Mouse (Mus musculus): Measurements from ENCODE around the gene Iapp. TPM values are rescaled to one million over a fixed set of nuclear protein-coding genes. Genes with fewer than 3 reads are reported as not detected.
"Not testable (repeated sequence)": the region's sequence is repeated elsewhere in the genome, so short reads cannot be mapped to it uniquely, and the experiment has no call there.

Gene Iapp
- polyA plus RNA-seq (2015; fragmentation: Nextera tagmentation; extraction: Ambion mirVana): 2.0 TPM in 1 of 2 replicates, not detected in the other

GRCm38 (mm10) chr6:142298098-142298497 is at the start of gene Iapp:
TSS of gene Iapp (plus strand) at chr6:142298423.
- no peaks in the 10 kb centered on the region for H3K27me3 ChIP-seq (ENCODE audit: control insufficient read depth, insufficient read depth, low read depth, low read length)
- no peak within 1 kb of the TSS for H3K27ac ChIP-seq (ENCODE audit: low read length)
- H3K9ac ChIP-seq (ENCODE audit: low read depth, low read length): no peak within 1 kb of the TSS
- 50% methylated on average over 4 of the region's 4 CpGs for WGBS (ENCODE audit: insufficient replicate concordance)
- H3K4me3 ChIP-seq (ENCODE audit: low read depth, low read length): no peak within 1 kb of the TSS
- H3K36me3 ChIP-seq (ENCODE audit: control insufficient read depth, insufficient read depth): no peaks in the 10 kb centered on the region
- no peak for ATAC-seq (ENCODE audit: low read depth)
- H3K4me1 ChIP-seq (ENCODE audit: control insufficient read depth, low read depth, low read length): no peaks in the 10 kb centered on the region
- H3K9me3 ChIP-seq (replicated peaks; ENCODE audit: control insufficient read depth, low read length): no peaks in the 10 kb centered on the region
- no peak within 1 kb of the TSS for H3K4me2 ChIP-seq (ENCODE audit: low read depth, low read length)

DNA sequence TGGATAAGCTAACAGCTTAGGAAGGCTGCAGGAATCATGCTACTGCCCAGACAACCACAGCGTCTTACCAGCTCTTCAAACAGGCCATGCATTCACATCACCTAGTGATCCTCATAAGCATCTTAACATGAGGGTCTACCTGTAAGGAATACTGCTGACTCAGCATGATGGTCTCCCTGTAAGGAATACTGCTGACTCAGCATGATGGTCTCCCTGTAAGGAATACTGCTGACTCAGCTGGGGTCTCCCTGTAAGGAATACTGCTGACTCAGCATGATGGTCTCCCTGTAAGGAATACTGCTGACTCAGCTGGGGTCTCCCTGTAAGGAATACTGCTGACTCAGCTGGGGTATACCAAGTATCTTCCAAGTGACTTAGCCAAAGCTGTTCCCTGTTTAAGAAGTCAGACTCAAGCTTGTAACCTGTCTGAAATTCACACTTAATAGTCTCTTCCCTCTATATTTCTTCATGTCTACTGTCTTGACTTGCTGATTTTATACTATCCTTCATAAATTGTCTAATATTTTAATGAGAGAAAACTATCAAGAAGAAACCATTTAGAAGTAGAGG is 47.4 kb upstream of the Iapp start:
- H3K4me3 ChIP-seq (ENCODE audit: low read depth, low read length); H3K36me3 ChIP-seq (ENCODE audit: control insufficient read depth, insufficient read depth); H3K4me2 ChIP-seq (ENCODE audit: low read depth, low read length); H3K4me1 ChIP-seq (ENCODE audit: control insufficient read depth, low read depth, low read length); H3K9me3 ChIP-seq (replicated peaks; ENCODE audit: control insufficient read depth, low read length); H3K9ac ChIP-seq (ENCODE audit: low read depth, low read length); ATAC-seq (ENCODE audit: low read depth); H3K27ac ChIP-seq (ENCODE audit: low read length); H3K27me3 ChIP-seq (ENCODE audit: control insufficient read depth, insufficient read depth, low read depth, low read length): not testable (repeated sequence)
- WGBS (ENCODE audit: insufficient replicate concordance): 46% methylated on average over 1 of the region's 1 CpGs

DNA sequence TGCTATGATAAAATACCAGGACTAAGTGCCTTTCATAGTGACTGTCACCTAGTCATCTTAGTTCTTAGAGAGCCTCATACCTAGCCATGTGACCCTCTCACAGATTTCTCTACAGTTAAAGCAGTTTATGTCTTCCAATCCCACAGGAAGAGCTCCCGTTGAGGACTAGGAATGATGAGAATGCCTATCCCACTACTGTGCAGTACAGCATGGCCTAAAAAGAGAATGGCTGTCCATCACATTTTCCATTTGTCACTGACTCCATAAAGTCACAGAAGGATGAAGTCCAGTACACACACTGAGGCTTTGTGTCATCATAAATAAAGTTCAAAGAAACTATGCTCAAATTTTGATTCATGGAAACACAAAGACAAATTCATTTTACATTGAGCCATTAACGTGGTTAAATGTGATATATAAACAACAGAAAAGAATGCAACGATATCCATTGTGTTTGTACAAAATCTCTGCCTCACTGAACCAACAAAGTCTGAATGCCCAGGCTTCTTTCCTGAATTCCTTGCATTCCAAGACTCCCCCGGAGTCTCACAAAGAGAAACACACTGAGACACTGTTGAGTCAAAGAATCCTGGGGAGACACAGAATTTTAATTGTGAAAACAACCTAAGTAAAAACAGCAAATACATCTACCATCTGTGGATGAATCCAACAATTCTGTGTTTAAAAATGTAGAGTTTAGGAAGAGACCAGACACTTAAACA is 22.3 kb upstream of the Iapp start:
- no peaks in the 10 kb centered on the region for H3K4me1 ChIP-seq (ENCODE audit: control insufficient read depth, low read depth, low read length)
- 15% methylated on average over 4 of the region's 4 CpGs for WGBS (ENCODE audit: insufficient replicate concordance)
- H3K36me3 ChIP-seq (ENCODE audit: control insufficient read depth, insufficient read depth): no peaks in the 10 kb centered on the region

DNA sequence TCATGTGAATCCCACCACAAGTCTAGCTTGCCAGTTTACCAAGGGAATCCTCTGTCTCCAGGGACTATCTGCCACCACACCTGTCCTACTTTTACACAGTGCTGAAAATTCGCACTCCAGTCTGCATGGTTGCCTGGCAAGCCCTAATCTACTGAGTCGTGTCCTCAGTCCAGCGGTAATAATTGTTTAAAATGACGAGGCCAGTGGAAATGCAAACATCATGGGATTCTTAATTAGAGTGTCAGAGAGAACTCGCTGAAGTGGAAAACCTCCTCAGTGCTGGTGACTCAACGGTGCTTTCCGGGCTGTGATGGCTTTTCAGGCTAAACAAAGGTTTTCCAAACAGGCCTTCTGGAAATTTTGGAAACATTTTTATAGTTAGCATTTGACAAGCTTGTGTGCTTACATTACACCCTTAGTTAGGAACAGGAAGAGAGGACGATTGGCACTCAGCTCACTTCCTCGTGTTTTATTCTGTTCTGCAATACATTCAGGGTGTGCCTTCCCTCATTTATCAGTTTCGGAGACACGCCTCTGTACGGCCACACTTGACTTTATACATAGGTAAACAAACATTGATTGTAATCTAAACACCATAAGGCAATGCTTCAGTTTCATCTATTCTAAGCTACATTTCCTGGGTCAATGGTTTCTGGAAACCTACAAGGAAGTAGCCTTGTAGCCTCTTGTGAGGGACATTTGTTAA is 8.7 kb upstream of the Iapp start:
- ATAC-seq (ENCODE audit: low read depth): no peak
- WGBS (ENCODE audit: insufficient replicate concordance): 62% methylated on average over 12 of the region's 12 CpGs
- H3K4me3 ChIP-seq (ENCODE audit: low read depth, low read length): no peak overlapping the region

More for the DNA sequence above, 22.3 kb upstream of the Iapp start:
- Histone ChIP-seq H3K4me2 (ENCODE audit: low read depth, low read length) (no peak overlapping the region), H3K27ac (ENCODE audit: low read length) (no peak overlapping the region), H3K9ac (ENCODE audit: low read depth, low read length) (no peak overlapping the region), H3K9me3 (replicated peaks; ENCODE audit: control insufficient read depth, low read length) (no peaks in the 10 kb centered on the region), H3K27me3 (ENCODE audit: control insufficient read depth, insufficient read depth, low read depth, low read length) (no peaks in the 10 kb centered on the region), H3K4me3 (ENCODE audit: low read depth, low read length) (no peak overlapping the region)
- no peak for ATAC-seq (ENCODE audit: low read depth)

DNA sequence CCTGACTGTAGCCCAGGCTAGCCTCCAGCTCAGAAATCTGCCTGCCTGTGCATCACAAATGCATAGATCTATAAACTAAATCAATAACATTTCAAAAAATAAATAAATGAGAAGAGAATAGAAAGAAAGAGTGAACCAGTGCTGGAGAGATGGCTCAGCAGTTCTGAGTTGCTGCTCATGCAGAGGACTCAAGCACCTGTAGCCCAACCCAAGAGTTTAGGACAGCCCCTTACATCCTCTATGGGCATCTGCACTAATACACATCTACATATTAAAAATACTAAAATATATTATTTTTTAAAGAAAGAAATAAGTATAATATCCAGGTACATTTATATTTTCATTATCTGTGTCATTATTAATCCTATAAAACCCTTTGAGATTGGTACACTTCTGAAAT is 6.9 kb downstream of the Iapp start:
- H3K9me3 ChIP-seq (replicated peaks; ENCODE audit: control insufficient read depth, low read length): no peaks in the 10 kb centered on the region; the same call in 1 of the 2 replicates
- no peaks in the 10 kb centered on the region for H3K36me3 ChIP-seq (ENCODE audit: control insufficient read depth, insufficient read depth)
- no peak overlapping the region for H3K4me3 ChIP-seq (ENCODE audit: low read depth, low read length)
- H3K9ac ChIP-seq (ENCODE audit: low read depth, low read length): no peak overlapping the region
- H3K4me1 ChIP-seq (ENCODE audit: control insufficient read depth, low read depth, low read length): no peaks in the 10 kb centered on the region
- no peak for ATAC-seq (ENCODE audit: low read depth)
- no peak overlapping the region for H3K4me2 ChIP-seq (ENCODE audit: low read depth, low read length)
- H3K27ac ChIP-seq (ENCODE audit: low read length): no peak overlapping the region
- no peaks in the 10 kb centered on the region for H3K27me3 ChIP-seq (ENCODE audit: control insufficient read depth, insufficient read depth, low read depth, low read length)

More for the DNA sequence above, 8.7 kb upstream of the Iapp start:
- H3K9ac ChIP-seq (ENCODE audit: low read depth, low read length): no peak overlapping the region
- no peak overlapping the region for H3K27ac ChIP-seq (ENCODE audit: low read length)
- no peaks in the 10 kb centered on the region for H3K36me3 ChIP-seq (ENCODE audit: control insufficient read depth, insufficient read depth)
- H3K4me2 ChIP-seq (ENCODE audit: low read depth, low read length): no peak overlapping the region
- H3K9me3 ChIP-seq (replicated peaks; ENCODE audit: control insufficient read depth, low read length): no peaks in the 10 kb centered on the region
- no peaks in the 10 kb centered on the region for H3K27me3 ChIP-seq (ENCODE audit: control insufficient read depth, insufficient read depth, low read depth, low read length)
- H3K4me1 ChIP-seq (ENCODE audit: control insufficient read depth, low read depth, low read length): no peaks in the 10 kb centered on the region

DNA sequence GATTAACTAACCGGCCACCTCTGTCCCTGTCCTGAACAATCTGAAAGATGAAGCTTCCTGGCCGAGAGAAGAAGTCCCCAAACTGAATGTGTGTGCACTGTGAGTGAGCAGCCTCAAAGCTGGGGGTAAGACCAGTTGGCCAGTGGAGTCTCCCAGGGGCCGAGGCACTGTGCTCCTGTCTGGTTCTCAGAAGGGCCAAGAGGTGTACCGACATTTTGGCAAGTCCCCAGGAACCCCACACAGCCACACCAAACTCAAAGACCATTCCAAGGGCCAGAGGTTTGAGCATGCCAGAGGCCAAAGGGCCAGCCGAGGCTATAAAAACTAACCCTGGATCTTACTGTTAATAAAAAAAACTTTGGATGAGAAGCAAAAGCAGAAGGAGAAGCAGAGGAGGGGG is 16.1 kb downstream of the Iapp start:
- WGBS (ENCODE audit: insufficient replicate concordance): 47% methylated on average over 5 of the region's 5 CpGs
- no peak overlapping the region for H3K27ac ChIP-seq (ENCODE audit: low read length)
- H3K4me1 ChIP-seq (ENCODE audit: control insufficient read depth, low read depth, low read length): no peaks in the 10 kb centered on the region
- H3K4me3 ChIP-seq (ENCODE audit: low read depth, low read length): no peak overlapping the region
- no peaks in the 10 kb centered on the region for H3K27me3 ChIP-seq (ENCODE audit: control insufficient read depth, insufficient read depth, low read depth, low read length)
- H3K9me3 ChIP-seq (replicated peaks; ENCODE audit: control insufficient read depth, low read length): no peaks in the 10 kb centered on the region; the same call in 1 of the 2 replicates
- H3K36me3 ChIP-seq (ENCODE audit: control insufficient read depth, insufficient read depth): no peaks in the 10 kb centered on the region
- H3K4me2 ChIP-seq (ENCODE audit: low read depth, low read length): no peak overlapping the region
- no peak overlapping the region for H3K9ac ChIP-seq (ENCODE audit: low read depth, low read length)
- no peak for ATAC-seq (ENCODE audit: low read depth)

DNA sequence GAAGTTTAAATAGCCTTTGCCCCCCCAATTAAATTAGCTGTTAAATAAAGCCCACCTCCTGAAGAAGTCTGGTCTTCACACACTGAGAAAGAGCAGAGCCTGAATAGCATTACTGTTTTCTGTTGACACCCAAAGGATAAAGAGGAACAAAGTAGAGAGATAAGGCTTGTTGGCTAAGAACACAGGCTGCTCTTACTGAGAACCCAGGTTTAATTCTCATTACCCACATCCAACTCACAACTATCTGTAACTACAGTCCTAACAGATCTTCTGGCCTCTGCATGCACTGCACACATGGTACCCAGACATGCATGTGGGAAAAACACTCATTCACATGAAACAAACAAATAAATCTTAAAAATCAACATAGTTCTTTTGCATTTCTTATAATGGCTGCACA is 18.9 kb downstream of the Iapp start:
- no peak for ATAC-seq (ENCODE audit: low read depth)

DNA sequence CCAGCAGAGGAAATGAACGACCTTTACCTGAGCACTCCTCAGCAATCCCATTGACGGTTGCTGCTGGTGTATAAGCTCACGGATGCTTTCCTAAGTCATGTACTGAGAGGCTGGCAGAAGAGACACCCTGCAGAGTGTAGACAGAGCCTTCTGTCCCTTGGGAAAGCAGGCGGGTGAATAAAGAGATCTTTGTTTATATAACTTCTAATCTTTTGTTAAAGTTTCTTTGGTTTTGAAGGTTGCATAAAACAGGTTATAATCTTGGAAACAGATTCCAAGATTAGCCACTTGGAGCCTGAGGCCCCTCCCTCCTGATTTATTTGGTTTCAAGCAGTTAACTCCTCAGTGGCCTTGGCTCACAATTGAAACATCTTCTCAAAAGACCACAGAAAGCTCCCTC is 24.7 kb downstream of the Iapp start, which contains the start of gene Slco1a5:
Gene Slco1a5 (minus strand): TSS at position 101 of the 400 bp plus-strand sequence.
- Histone ChIP-seq H3K36me3 (ENCODE audit: control insufficient read depth, insufficient read depth) (no peaks in the 10 kb centered on the region), H3K27ac (ENCODE audit: low read length) (no peak within 1 kb of the TSS), H3K4me1 (ENCODE audit: control insufficient read depth, low read depth, low read length) (no peaks in the 10 kb centered on the region), H3K4me3 (ENCODE audit: low read depth, low read length) (no peak within 1 kb of the TSS), H3K27me3 (ENCODE audit: control insufficient read depth, insufficient read depth, low read depth, low read length) (no peaks in the 10 kb centered on the region), H3K9ac (ENCODE audit: low read depth, low read length) (no peak within 1 kb of the TSS), H3K9me3 (replicated peaks; ENCODE audit: control insufficient read depth, low read length) (no peaks in the 10 kb centered on the region), H3K4me2 (ENCODE audit: low read depth, low read length) (no peak within 1 kb of the TSS)
- ATAC-seq (ENCODE audit: low read depth): no peak
- 29% methylated on average over 4 of the region's 4 CpGs for WGBS (ENCODE audit: insufficient replicate concordance)

More for the DNA sequence above, 18.9 kb downstream of the Iapp start:
- H3K27me3 ChIP-seq (ENCODE audit: control insufficient read depth, insufficient read depth, low read depth, low read length): no peaks in the 10 kb centered on the region
- no peaks in the 10 kb centered on the region for H3K36me3 ChIP-seq (ENCODE audit: control insufficient read depth, insufficient read depth)
- H3K4me2 ChIP-seq (ENCODE audit: low read depth, low read length): no peak overlapping the region
- H3K27ac ChIP-seq (ENCODE audit: low read length): no peak overlapping the region
- no peak overlapping the region for H3K4me3 ChIP-seq (ENCODE audit: low read depth, low read length)
- H3K9ac ChIP-seq (ENCODE audit: low read depth, low read length): no peak overlapping the region
- H3K9me3 ChIP-seq (replicated peaks; ENCODE audit: control insufficient read depth, low read length): no peaks in the 10 kb centered on the region
- H3K4me1 ChIP-seq (ENCODE audit: control insufficient read depth, low read depth, low read length): no peaks in the 10 kb centered on the region

DNA sequence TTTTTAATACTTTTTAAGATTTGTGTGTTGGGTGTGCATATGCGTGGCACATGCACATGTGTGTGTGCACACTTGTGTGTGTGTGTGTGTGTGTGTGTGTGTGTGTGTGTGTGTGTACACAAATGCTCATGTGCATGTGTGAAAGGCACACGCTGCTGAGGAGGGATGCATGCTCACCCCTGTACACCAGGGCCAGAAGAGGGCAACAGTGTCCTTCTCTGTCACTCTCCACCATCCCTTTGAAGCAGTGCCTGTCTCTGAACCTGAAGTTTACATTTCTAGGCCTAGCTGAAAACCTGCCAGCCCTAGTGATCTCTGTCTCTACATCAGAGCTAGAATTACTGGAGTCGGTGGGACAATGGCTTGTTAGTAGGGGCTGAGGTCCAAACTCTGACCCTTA is 28.4 kb downstream of the Iapp start:
- no peaks in the 10 kb centered on the region for H3K27me3 ChIP-seq (ENCODE audit: control insufficient read depth, insufficient read depth, low read depth, low read length)
- 50% methylated on average over 3 of the region's 3 CpGs for WGBS (ENCODE audit: insufficient replicate concordance)
- no peaks in the 10 kb centered on the region for H3K36me3 ChIP-seq (ENCODE audit: control insufficient read depth, insufficient read depth)
- H3K9me3 ChIP-seq (replicated peaks; ENCODE audit: control insufficient read depth, low read length): no peaks in the 10 kb centered on the region
- no peaks in the 10 kb centered on the region for H3K4me1 ChIP-seq (ENCODE audit: control insufficient read depth, low read depth, low read length)
- H3K4me3 ChIP-seq (ENCODE audit: low read depth, low read length): no peak overlapping the region
- peak; percentile 21; the same call in 1 of the 2 replicates for ATAC-seq (ENCODE audit: low read depth)
- H3K27ac ChIP-seq (ENCODE audit: low read length): no peak overlapping the region
- no peak overlapping the region for H3K9ac ChIP-seq (ENCODE audit: low read depth, low read length)
- H3K4me2 ChIP-seq (ENCODE audit: low read depth, low read length): no peak overlapping the region

All from liver, embryonic 16.5 days (tissue).